8 mouse cellular contexts compared by ENCODE assay signal in the genomic region with DNA sequence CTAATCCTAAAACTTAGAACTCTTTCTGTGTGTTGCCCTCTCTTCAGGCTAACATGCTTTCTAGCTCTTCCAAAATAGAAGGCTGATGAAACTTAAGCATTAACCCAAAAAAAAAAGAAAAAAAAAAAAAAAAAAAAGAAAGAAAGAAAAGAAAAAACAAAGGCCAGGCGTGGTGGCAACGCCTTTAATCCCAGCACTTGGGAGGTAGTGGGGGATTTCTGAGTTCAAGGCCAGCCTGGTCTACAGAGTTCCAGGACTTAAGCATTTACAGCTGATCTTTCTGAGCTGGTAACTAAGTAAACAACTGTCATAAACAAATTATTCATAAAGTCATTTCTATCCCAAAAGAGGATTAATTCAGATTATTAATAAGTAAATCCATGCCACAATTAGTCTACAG. TPM values are rescaled to one million over a fixed set of nuclear protein-coding genes. Genes with fewer than 3 reads are reported as not detected.
DNase-seq lines count a peak whose midpoint lies in the region; ATAC-seq lines count a peak whose summit lies in the region.
"Had no signal": no experiment of that assay in that cellular context is flagged by ENCODE, and none has a peak within 500 bp of the region (broad histone marks: within the 10 kb centered on the region; RNA-seq: fewer than 3 reads in every experiment).

No protein-coding gene starts in this region.

- H3K4me1 ChIP-seq in lung, embryonic 15.5 days, result peaks cover 15% of the 10 kb centered on the region
- peaks cover 13% of the 10 kb centered on the region for H3K4me1 ChIP-seq in embryonic facial prominence, embryonic 12.5 days
- H3K4me1 ChIP-seq in limb, embryonic 10.5 days, result peaks cover 18% of the 10 kb centered on the region
- peaks cover 28% of the 10 kb centered on the region for H3K4me1 ChIP-seq in neural tube, embryonic 15.5 days

- H3K4me2 ChIP-seq in lung, embryonic 15.5 days, result peak overlapping the region; percentile 68; the same call in 1 of the 2 replicates
- peak overlapping the region; percentile 83 for H3K4me2 ChIP-seq in embryonic facial prominence, embryonic 12.5 days (replicated peaks)
- peak overlapping the region; percentile 82 for H3K4me2 ChIP-seq in neural tube, embryonic 15.5 days

- WGBS in lung, embryonic 15.5 days, result 90% methylated on average over 2 of the region's 2 CpGs
- WGBS in embryonic facial prominence, embryonic 12.5 days, result 90% methylated on average over 2 of the region's 2 CpGs
- 95% methylated on average over 2 of the region's 2 CpGs for WGBS in limb, embryonic 10.5 days
- 94% methylated on average over 2 of the region's 2 CpGs for WGBS in neural tube, embryonic 15.5 days

- no peaks in the 10 kb centered on the region for H3K36me3 ChIP-seq in lung, embryonic 15.5 days
- H3K36me3 ChIP-seq in embryonic facial prominence, embryonic 12.5 days, result no peaks in the 10 kb centered on the region
- H3K36me3 ChIP-seq in limb, embryonic 10.5 days, result peaks cover 17% of the 10 kb centered on the region
- H3K36me3 ChIP-seq in neural tube, embryonic 15.5 days, result no peaks in the 10 kb centered on the region

- no peak for ATAC-seq in lung, embryonic 15.5 days (ENCODE audit: borderline replicate concordance, extremely low read depth, low FRiP score, low TSS enrichment)
- ATAC-seq in embryonic facial prominence, embryonic 12.5 days (ENCODE audit: insufficient number of reproducible peaks, insufficient read depth, low FRiP score, low TSS enrichment), result no peak
- no peak for ATAC-seq in neural tube, embryonic 15.5 days (ENCODE audit: low FRiP score)

- H3K27ac ChIP-seq in lung, embryonic 15.5 days, result no peak overlapping the region
- no peak overlapping the region for H3K27ac ChIP-seq in embryonic facial prominence, embryonic 12.5 days
- no peak overlapping the region for H3K27ac ChIP-seq in limb, embryonic 10.5 days
- H3K27ac ChIP-seq in neural tube, embryonic 15.5 days (replicated peaks), result no peak overlapping the region

- 0 out of 2 replicates have a peak overlapping the region, but pooled peaks have one; percentile 16 for H3K9ac ChIP-seq in lung, embryonic 15.5 days
- no peak overlapping the region for H3K9ac ChIP-seq in embryonic facial prominence, embryonic 12.5 days
- no peak overlapping the region for H3K9ac ChIP-seq in neural tube, embryonic 15.5 days (replicated peaks)

- DNase-seq in lung, postnatal 36 days, result no peak
- DNase-seq in limb, embryonic 10.5 days (ENCODE audit: low spot score), result no peak
- no peak for DNase-seq in gastrocnemius, postnatal 10 days
- no peak for DNase-seq in heart, adult 8-10 months (ENCODE audit: low spot score)
- DNase-seq: kidney, adult 8-10 months had no signal

- H3K4me3 ChIP-seq in lung, embryonic 15.5 days, result no peak overlapping the region
- H3K4me3 ChIP-seq in embryonic facial prominence, embryonic 12.5 days, result 0 out of 2 replicates have a peak overlapping the region, but pooled peaks have one; percentile 99
- H3K4me3 ChIP-seq in limb, embryonic 10.5 days, result peak overlapping the region; percentile 98
- H3K4me3 ChIP-seq in neural tube, embryonic 15.5 days (replicated peaks), result no peak overlapping the region

- H3K27me3 ChIP-seq in lung, embryonic 15.5 days, result no peaks in the 10 kb centered on the region
- H3K27me3 ChIP-seq in embryonic facial prominence, embryonic 12.5 days, result no peaks in the 10 kb centered on the region
- H3K27me3 ChIP-seq in limb, embryonic 10.5 days (ENCODE audit: low read depth, poor library complexity, severe bottlenecking), result no peaks in the 10 kb centered on the region
- H3K27me3 ChIP-seq in neural tube, embryonic 15.5 days (replicated peaks), result no peaks in the 10 kb centered on the region

- H3K9me3 ChIP-seq in lung, embryonic 15.5 days, result no peaks in the 10 kb centered on the region
- H3K9me3 ChIP-seq in embryonic facial prominence, embryonic 12.5 days, result no peaks in the 10 kb centered on the region
- no peaks in the 10 kb centered on the region for H3K9me3 ChIP-seq in limb, embryonic 10.5 days (replicated peaks)
- H3K9me3 ChIP-seq in neural tube, embryonic 15.5 days (replicated peaks), result no peaks in the 10 kb centered on the region

RNA-seq across cellular contexts. Expression of gene Sumo1, which starts 1.8 kb away (rescaled TPM):
- polyA plus RNA-seq in lung, embryonic 15.5 days (2015; fragmentation: Nextera tagmentation; extraction: Ambion mirVana), result 400 and 412 TPM in 2 replicates
- 451 and 494 TPM in 2 replicates for polyA plus RNA-seq in embryonic facial prominence, embryonic 12.5 days (2016; fragmentation: Nextera tagmentation; extraction: Ambion mirVana)
- polyA plus RNA-seq in limb, embryonic 10.5 days (2016; fragmentation: Nextera tagmentation; extraction: Ambion mirVana), result 583 and 618 TPM in 2 replicates
- 327 and 333 TPM in 2 replicates for polyA plus RNA-seq in neural tube, embryonic 15.5 days (2015; fragmentation: Nextera tagmentation; extraction: Ambion mirVana)
- total RNA-seq in gastrocnemius, postnatal 10 days (2021), result 10 to 100 TPM; 75.1 to 75.6 TPM
- total RNA-seq in heart, adult 8-10 months (2022), result 10 to 100 TPM; 57.1 to 62.9 (median 62.1) TPM

RNA-seq across cellular contexts. Expression of gene Nop58, which starts 15.9 kb away (rescaled TPM):
- 230 and 232 TPM in 2 replicates for polyA plus RNA-seq in lung, embryonic 15.5 days (2015; fragmentation: Nextera tagmentation; extraction: Ambion mirVana)
- 243 and 271 TPM in 2 replicates for polyA plus RNA-seq in embryonic facial prominence, embryonic 12.5 days (2016; fragmentation: Nextera tagmentation; extraction: Ambion mirVana)
- polyA plus RNA-seq in limb, embryonic 10.5 days (2016; fragmentation: Nextera tagmentation; extraction: Ambion mirVana), result 292 and 307 TPM in 2 replicates
- polyA plus RNA-seq in neural tube, embryonic 15.5 days (2015; fragmentation: Nextera tagmentation; extraction: Ambion mirVana), result 140 and 175 TPM in 2 replicates
- total RNA-seq in gastrocnemius, postnatal 10 days (2021), result 10 to 100 TPM; 47.8 to 59.8 TPM
- total RNA-seq in heart, adult 8-10 months (2022), result 10 to 100 TPM; 26.2 to 35.4 (median 28.1) TPM

Comparison
In these comparisons a context has a peak if more than half of its experiments do, and no peak if none do; other contexts are left out.
1. H3K4me3 ChIP-seq: peak in embryonic facial prominence, embryonic 12.5 days (single experiment) and limb, embryonic 10.5 days (single experiment); none in lung, embryonic 15.5 days (single experiment) and neural tube, embryonic 15.5 days (single experiment).
2. Peak in every context shown above with its lines, with median percentiles within 50 percentile points of each other: H3K4me2 ChIP-seq.